Mouse (Mus musculus): ENCODE measurements at regions not wholly inside any gene's neighbourhood (a gene's known extent, or its start where the extent isn't known, plus 50 kb on each side); places are given as distances from the start of the nearest gene placed in this dataset.

GRCm38 (mm10) chr1:128894546-128894945 is 302.5 kb upstream of the Cxcr4 start:
- TF ChIP-seq POLR2A (IDR thresholded peaks at IDR 0.05; ENCODE audit: extremely low read depth, insufficient read depth, low read length) (no peak), CTCF (IDR thresholded peaks at IDR 0.05; ENCODE audit: low read depth, low read length) (no peak)

Data from liver, adult 2 months (tissue).